Mouse (Mus musculus) bone marrow macrophage, adult 2 months (primary cell): ENCODE data around the gene Tbxa2r.

Experiments used
- CTCF ChIP-seq: IDR thresholded peaks from 2 replicates; pipeline ENCODE4 v1.5.1; 2012; ENCODE audit warnings: low read depth, mild to moderate bottlenecking, low read length, moderate library complexity
- POLR2A ChIP-seq: IDR thresholded peaks from 2 replicates; pipeline ENCODE4 v1.6.1; 2012; ENCODE audit warnings: mild to moderate bottlenecking, low read depth, low read length, borderline replicate concordance

DNA sequence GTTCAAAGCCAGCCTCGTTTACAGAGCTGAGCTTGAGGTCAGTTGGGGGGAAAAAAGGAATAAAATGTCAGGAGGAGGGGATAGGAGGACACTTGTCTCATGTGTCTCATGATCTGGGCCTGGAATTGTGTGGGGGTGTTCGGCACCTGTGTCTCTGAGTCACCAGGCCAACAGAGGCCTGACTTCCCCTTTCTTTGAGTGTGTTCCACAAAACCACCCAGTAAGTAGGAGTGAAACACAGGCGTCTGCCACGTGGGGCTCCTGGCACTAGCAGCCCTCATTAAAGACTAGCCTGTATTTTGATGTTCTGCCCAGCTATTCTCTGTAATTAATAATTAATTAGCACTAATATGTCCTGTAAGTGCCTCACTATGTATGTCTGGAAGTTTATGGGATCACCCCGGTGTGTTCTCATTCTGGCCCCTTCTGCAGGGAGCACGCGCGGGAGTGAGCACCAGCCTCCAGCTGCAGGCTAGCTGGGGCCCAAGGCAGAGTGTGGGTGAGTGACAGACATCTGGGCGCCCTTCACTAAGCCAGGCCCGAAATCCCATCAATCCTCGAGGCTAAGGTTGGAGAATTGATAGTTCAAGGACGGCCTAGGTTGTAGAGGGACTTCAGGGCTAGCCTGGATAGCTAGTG, 27.9 kb downstream of the Tbxa2r start:
- TF ChIP-seq POLR2A (no peak), CTCF (no peak)
